Mouse (Mus musculus) neural tube, embryonic 13.5 days (tissue): ENCODE data around the gene Odf4. TPM values are rescaled to one million over a fixed set of nuclear protein-coding genes. Genes with fewer than 3 reads are reported as not detected.
"Not testable (repeated sequence)": the region's sequence is repeated elsewhere in the genome, so short reads cannot be mapped to it uniquely, and the experiment has no call there.

Source experiments
- ATAC-seq: fragments of 200-750 bp; cut with Nextera tagmentation; 2 replicates; pipeline ENCODE4 v1.8.0; 2017; ENCODE audit warnings: low read depth, mild to moderate bottlenecking, moderate TSS enrichment, moderate library complexity
- H3K27ac ChIP-seq: fragments of 300-500 bp; sonication (generic); replicated peaks from 2 replicates; pipeline ENCODE4 v1.5.1; 2015; ENCODE audit warnings: moderate library complexity, mild to moderate bottlenecking, inconsistent platforms
- H3K27me3 ChIP-seq: fragments of 300-500 bp; sonication (generic); 2 replicates; pipeline ENCODE4 v1.6.1; 2015; ENCODE audit warnings: mild to moderate bottlenecking, inconsistent platforms
- H3K36me3 ChIP-seq: fragments of 300-500 bp; sonication (generic); 2 replicates; pipeline ENCODE4 v1.6.1; 2015; ENCODE audit warnings: mild to moderate bottlenecking, inconsistent platforms
- H3K4me1 ChIP-seq: fragments of 300-500 bp; sonication (generic); replicated peaks from 2 replicates; pipeline ENCODE4 v1.6.1; 2015; ENCODE audit warnings: inconsistent platforms
- H3K4me2 ChIP-seq: fragments of 300-500 bp; sonication (generic); 2 replicates; pipeline ENCODE4 v1.6.1; 2015; ENCODE audit warnings: inconsistent platforms, mild to moderate bottlenecking, moderate library complexity
- H3K4me3 ChIP-seq: fragments of 300-500 bp; sonication (generic); 2 replicates; pipeline ENCODE4 v1.5.1; 2015; ENCODE audit warnings: mild to moderate bottlenecking, inconsistent platforms
- H3K9ac ChIP-seq: fragments of 300-500 bp; sonication (generic); 2 replicates; pipeline ENCODE4 v1.6.1; 2015; ENCODE audit warnings: moderate library complexity, mild to moderate bottlenecking, inconsistent platforms
- H3K9me3 ChIP-seq: fragments of 300-500 bp; sonication (generic); 2 replicates; pipeline ENCODE4 v1.6.1; 2016; ENCODE audit warnings: inconsistent platforms
- WGBS: fragments of 180-500 bp; shearing (Covaris S2); methylation state at CpG from one replicate; pipeline ENCODE4 v1.1.7; 2015; 5-methylcytosine and 5-hydroxymethylcytosine counted together
- polyA plus RNA-seq: library from polyadenylated mRNA; unstranded; fragments of >200 nt; fragmentation: Nextera tagmentation; extraction: Ambion mirVana; gene quantifications from 2 replicates; pipeline ENCODE4 v1.2.1, GENCODE M21; 2015

The Odf4 gene
- polyA plus RNA-seq, 1 experiment from 2014 or later = 0.40 TPM

DNA sequence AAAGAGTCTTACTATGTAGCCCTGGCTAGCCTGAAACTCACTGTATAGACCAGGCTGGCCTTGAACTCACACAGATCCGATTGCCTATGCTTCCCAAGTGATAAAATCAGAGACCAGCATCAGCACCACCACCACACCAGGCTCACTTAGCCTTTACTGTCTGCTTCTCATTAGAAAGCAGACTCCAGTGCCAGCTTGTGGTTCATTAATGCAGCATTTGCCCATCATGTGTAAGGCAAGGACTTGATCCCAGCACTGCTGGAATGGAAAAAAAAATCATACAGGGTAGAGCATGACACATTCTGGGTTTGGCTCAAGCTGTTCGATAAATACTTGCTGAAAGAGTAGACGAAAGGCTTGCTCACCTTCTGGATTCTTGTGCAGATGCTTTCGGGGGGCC lies 19.1 kb upstream of the Odf4 start:
- 86% methylated on average over 4 of the region's 4 CpGs for WGBS
- H3K9ac ChIP-seq = peak overlapping the region; percentile 73; the same call in 1 of the 2 replicates
- no peak for ATAC-seq
- no peaks in the 10 kb centered on the region for H3K9me3 ChIP-seq
- H3K4me1 ChIP-seq = peaks cover 16% of the 10 kb centered on the region
- peaks cover 13% of the 10 kb centered on the region; the same call in 1 of the 2 replicates for H3K36me3 ChIP-seq
- H3K27ac ChIP-seq = 0 out of 2 replicates have a peak overlapping the region, but pooled peaks have one; percentile 83
- H3K4me3 ChIP-seq = peak overlapping the region; percentile 41
- peaks cover 22% of the 10 kb centered on the region for H3K27me3 ChIP-seq
- H3K4me2 ChIP-seq = peak overlapping the region; percentile 54

DNA sequence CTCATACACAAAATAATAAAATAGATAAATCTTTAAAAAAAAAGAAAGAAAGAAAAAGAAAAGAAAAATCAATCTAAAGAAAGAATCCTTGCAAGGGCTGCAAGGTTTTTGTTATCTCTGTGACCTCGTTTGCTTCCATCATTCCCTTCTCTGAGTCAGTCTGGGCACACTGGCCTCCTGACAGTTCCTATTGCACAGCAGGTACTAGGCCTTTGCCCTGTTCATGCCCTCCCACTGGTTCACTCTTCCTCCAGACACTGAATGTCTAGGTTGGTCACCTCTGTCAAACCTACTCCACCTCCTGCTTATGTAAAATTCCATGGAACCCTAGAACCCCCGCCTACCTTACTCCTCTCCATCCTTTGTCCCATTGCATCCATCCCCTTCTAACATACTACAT lies 18.4 kb upstream of the Odf4 start:
- no peak overlapping the region for H3K27ac ChIP-seq
- ATAC-seq = no peak
- H3K9ac ChIP-seq = no peak overlapping the region
- H3K4me3 ChIP-seq = no peak overlapping the region
- 78% methylated on average over 2 of the region's 2 CpGs for WGBS
- H3K27me3 ChIP-seq = peaks cover 19% of the 10 kb centered on the region
- no peak overlapping the region for H3K4me2 ChIP-seq
- H3K9me3 ChIP-seq = no peaks in the 10 kb centered on the region
- peaks cover 24% of the 10 kb centered on the region for H3K4me1 ChIP-seq
- peaks cover 13% of the 10 kb centered on the region; the same call in 1 of the 2 replicates for H3K36me3 ChIP-seq

DNA sequence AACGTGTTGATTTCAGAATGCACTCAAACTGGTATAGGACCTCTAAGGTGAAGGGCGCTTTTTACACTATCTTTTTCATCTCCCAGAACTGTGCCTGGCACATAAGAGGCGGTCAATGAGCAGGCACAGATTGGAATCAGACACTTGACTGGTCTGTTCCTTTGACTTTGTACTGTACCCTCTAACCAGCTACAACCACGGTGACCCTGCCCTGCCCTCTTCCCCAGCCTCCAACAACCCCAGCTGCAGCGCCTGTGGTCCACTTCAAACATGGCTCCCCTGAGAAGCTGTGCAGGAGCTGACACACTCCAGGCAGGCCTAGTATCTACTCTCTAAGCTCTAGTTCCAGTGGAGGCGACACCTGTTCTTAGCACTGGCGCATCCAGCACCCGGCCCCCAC lies 15.8 kb upstream of the Odf4 start:
- WGBS = 88% methylated on average over 8 of the region's 8 CpGs
- H3K9ac ChIP-seq = no peak overlapping the region
- no peak overlapping the region for H3K4me2 ChIP-seq
- no peaks in the 10 kb centered on the region for H3K9me3 ChIP-seq
- no peak for ATAC-seq
- H3K27me3 ChIP-seq = peaks cover 14% of the 10 kb centered on the region
- peaks cover 13% of the 10 kb centered on the region; the same call in 1 of the 2 replicates for H3K36me3 ChIP-seq
- peaks cover 31% of the 10 kb centered on the region for H3K4me1 ChIP-seq
- no peak overlapping the region for H3K4me3 ChIP-seq
- H3K27ac ChIP-seq = no peak overlapping the region

DNA sequence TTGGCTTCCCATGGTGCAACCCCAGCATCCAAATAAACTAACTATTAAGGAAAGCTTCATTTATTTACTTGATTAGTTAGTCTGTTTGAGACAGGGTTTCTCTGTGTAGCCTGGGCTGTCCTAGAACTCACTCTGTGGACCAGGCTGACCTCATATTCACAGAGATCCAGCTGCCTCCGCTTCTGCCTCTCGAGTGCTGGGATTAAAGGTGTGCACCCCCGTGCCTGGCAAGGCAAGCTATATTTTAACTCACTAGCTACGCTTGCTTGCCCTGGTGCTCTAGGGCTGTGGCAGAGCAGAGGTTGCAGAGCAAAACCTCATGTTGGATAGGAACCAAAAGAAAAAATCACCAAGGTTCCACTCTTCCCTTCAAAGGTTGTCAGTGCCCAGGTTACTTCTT lies 13.6 kb upstream of the Odf4 start:
- peaks cover 13% of the 10 kb centered on the region; the same call in 1 of the 2 replicates for H3K36me3 ChIP-seq
- H3K27me3 ChIP-seq = no peaks in the 10 kb centered on the region
- H3K27ac ChIP-seq = peak overlapping the region; percentile 83
- H3K4me2 ChIP-seq = peak overlapping the region; percentile 62
- peaks cover 18% of the 10 kb centered on the region for H3K4me1 ChIP-seq
- WGBS = 59% methylated on average over 4 of the region's 4 CpGs
- no peaks in the 10 kb centered on the region for H3K9me3 ChIP-seq
- peak overlapping the region; percentile 74 for H3K9ac ChIP-seq
- no peak for ATAC-seq
- H3K4me3 ChIP-seq = peak overlapping the region; percentile 52

DNA sequence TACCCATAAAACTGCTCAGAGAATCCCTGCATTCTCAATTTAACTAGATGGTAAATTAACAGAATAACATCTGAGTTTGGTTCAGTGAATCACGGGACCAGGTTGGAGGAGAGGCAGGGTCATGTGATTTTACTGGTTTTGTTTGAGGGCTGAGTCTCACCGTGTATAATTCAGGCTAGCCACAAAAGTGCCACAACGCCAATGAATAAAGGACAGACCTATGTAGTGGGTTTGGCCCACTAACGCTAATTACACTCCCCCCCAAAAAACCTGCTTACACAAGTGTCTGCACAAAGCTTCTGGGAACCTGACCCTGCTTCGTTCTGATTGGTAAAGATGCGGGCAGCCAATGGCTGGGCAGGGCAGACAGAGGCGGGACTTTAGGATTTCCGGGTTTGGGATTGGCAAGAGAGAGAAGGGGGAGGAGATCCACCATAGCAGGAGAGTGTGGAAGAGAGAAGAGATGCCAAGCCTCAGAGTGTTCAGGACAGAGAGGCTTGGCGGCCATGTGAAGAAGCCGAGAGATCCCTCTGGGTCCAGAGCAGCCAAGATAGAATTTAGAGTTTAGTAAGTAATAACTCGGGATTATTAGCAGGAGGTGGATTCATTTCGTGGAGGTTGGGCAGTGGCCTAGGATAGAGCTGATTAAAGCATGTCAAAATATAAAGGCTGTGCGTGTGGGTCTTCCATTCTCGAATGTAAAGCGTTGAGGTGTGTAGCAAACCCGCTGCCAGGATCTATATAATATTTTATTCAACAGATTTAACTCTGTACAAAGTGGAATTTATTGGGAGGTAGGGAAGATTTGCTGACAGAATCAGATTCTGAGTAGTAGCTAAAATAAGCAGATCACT lies 12.8 kb upstream of the Odf4 start:
- peak overlapping the region; percentile 83 for H3K27ac ChIP-seq
- ATAC-seq = peak; percentile 99
- H3K36me3 ChIP-seq = peaks cover 10% of the 10 kb centered on the region; the same call in 1 of the 2 replicates
- H3K27me3 ChIP-seq = no peaks in the 10 kb centered on the region
- peak overlapping the region; percentile 52 for H3K4me3 ChIP-seq
- H3K4me1 ChIP-seq = peaks cover 18% of the 10 kb centered on the region
- peak overlapping the region; percentile 74 for H3K9ac ChIP-seq
- H3K9me3 ChIP-seq = no peaks in the 10 kb centered on the region
- WGBS = 3% methylated on average over 16 of the region's 16 CpGs
- H3K4me2 ChIP-seq = peak overlapping the region; percentile 62

DNA sequence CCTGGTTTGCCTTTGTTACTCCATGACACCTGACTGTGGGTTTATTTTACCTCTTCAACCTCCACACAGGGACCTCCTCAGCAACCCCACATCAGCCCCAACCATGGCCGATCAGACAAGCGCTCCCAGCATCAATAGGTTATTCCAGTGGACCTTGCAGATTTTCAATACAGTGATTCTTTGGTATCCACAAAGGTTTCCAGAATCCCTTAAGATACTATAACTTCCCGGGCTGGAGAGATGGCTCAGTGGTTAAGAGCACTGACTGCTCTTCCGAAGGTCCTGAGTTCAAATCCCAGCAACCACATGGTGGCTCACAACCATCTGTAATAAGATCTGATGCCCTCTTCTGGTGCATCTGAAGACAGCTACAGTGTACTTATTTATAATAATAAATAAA lies 10.1 kb upstream of the Odf4 start:
- not testable (repeated sequence) for H3K9ac ChIP-seq, H3K27me3 ChIP-seq, H3K27ac ChIP-seq, H3K9me3 ChIP-seq, H3K4me3 ChIP-seq, H3K36me3 ChIP-seq, H3K4me2 ChIP-seq, ATAC-seq
- peaks cover 18% of the 10 kb centered on the region for H3K4me1 ChIP-seq
- 90% methylated on average over 4 of the region's 4 CpGs for WGBS

DNA sequence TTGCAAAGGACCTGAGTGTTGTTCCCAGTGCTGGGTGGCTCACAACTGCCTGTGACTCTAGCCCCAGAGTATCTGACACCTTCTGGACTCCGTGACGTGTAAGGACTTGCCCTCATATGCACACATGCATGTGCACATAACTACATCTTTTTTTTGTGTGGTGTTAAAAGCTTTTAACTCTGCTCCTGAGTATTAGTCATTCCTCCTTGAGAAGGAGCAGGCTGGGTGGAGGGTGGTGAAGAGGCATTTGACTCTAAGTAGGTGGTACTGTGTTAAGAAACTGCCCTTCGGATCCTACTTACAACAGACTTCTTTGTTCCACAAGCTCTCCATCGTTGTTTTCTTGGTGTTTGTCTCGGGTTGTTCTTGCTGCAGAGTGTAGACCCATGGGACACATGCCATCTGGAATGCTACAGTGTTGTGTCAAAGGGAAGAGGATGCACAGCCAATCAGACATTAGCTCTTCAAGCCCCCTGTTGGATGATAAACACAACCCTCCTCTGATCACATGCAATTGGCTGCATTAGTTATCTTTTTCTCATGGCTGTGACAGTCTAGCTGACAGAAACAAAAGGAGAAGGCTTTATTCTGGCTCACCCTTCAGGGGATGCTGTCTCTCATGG lies 7.1 kb upstream of the Odf4 start:
- WGBS = 69% methylated on average over 5 of the region's 5 CpGs
- Histone ChIP-seq H3K4me1 (peaks cover under 1% of the 10 kb centered on the region; the same call in 1 of the 2 replicates), H3K36me3 (no peaks in the 10 kb centered on the region), H3K9me3 (no peaks in the 10 kb centered on the region), H3K27ac (peak overlapping the region; percentile 50; the same call in 1 of the 2 replicates), H3K4me3 (no peak overlapping the region), H3K4me2 (no peak overlapping the region), H3K9ac (no peak overlapping the region), H3K27me3 (no peaks in the 10 kb centered on the region; the same call in 1 of the 2 replicates)
- no peak for ATAC-seq

DNA sequence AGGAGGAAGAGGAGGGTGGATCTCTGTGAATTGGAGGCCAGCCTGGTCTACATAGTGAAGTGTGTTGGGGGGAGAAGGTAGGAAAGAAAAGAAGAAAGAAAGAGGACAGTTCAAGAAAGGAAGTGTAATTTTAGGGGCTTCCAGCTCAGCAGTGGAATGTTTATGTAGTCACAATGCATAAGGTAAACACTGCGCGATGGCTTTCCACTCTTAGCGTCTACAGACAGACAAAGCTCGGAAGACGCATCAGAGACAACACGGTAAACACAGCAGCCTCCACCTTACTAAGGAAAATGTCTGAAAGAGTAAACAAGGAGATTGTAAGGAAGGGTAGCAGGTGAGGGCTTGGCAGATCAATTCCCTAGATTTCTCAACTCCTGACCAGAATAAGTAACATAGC lies 3.1 kb upstream of the Odf4 start:
- Histone ChIP-seq H3K9ac (no peak overlapping the region), H3K9me3 (no peaks in the 10 kb centered on the region), H3K4me1 (no peaks in the 10 kb centered on the region; the same call in 1 of the 2 replicates), H3K4me2 (no peak overlapping the region), H3K36me3 (no peaks in the 10 kb centered on the region), H3K27ac (no peak overlapping the region), H3K4me3 (no peak overlapping the region), H3K27me3 (no peaks in the 10 kb centered on the region; the same call in 1 of the 2 replicates)
- 85% methylated on average over 6 of the region's 6 CpGs for WGBS
- ATAC-seq = no peak

DNA sequence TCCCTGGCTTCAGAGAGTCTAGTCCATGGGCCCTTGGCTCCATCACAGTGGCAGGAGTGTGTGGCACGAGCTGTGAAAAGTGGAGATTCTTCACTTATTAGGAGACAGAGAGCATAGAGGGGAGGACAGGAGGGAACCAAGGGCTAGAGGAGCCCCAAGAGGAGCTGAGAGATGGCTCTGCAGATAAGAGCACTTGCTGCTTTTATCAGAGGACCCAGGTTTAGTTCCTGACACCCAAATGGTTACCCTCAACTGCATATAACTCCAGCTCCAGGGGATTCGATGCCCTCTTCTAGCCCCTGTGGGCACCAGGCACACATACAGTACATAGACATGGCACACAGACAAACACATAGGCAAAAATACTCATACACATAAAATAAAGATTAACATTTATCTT lies 2.1 kb downstream of the Odf4 start:
- no peaks in the 10 kb centered on the region for H3K27me3 ChIP-seq
- no peak overlapping the region for H3K9ac ChIP-seq
- H3K4me2 ChIP-seq = no peak overlapping the region
- WGBS = 95% methylated on average over 2 of the region's 2 CpGs
- H3K27ac ChIP-seq = no peak overlapping the region
- no peak overlapping the region for H3K4me3 ChIP-seq
- peaks cover 13% of the 10 kb centered on the region for H3K4me1 ChIP-seq
- no peak for ATAC-seq
- H3K9me3 ChIP-seq = no peaks in the 10 kb centered on the region
- no peaks in the 10 kb centered on the region for H3K36me3 ChIP-seq

DNA sequence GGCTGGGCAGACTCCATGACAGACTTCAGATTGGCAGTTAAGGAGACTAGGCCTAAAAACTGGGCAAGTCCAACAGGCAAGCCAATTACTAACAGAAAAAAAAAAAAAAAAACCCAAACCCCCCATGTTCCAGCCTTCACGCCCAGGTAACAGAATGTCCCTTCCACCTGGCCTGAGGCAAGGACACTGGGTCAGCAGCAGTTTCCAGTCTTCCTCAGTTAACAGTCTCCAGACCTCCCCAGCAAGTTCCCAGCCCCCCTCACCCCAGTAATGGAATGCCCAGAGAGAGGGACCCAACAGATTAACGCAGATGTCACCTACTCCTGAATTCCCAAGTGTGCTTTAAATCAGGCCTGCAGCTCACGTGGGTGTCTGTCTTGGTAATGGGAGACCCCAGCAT lies 3.7 kb downstream of the Odf4 start:
- Histone ChIP-seq H3K27me3 (no peaks in the 10 kb centered on the region), H3K9ac (no peak overlapping the region), H3K9me3 (no peaks in the 10 kb centered on the region), H3K36me3 (no peaks in the 10 kb centered on the region), H3K4me3 (no peak overlapping the region), H3K4me1 (peaks cover 13% of the 10 kb centered on the region), H3K27ac (no peak overlapping the region), H3K4me2 (no peak overlapping the region)
- ATAC-seq = no peak
- WGBS = 58% methylated on average over 3 of the region's 3 CpGs

DNA sequence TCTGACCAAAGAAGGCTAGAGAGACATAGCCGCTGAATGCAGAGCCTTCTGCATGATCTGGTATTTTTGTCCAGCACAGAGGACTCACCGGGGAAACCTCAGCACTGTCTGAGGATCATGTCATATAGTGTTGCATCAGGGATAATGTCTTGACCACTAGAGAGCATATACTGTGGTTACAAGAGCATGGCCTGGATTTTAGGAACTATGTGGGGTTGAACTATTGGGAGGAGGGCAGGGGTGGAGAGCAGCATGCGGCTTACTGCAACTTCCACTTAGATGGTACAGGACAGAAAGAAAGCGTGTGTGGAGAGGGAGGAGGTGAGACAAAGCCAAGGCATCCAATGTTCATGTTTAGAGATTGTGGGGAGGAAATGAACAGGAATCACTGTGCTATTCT lies 12.3 kb downstream of the Odf4 start:
- H3K9me3 ChIP-seq = no peaks in the 10 kb centered on the region
- H3K4me1 ChIP-seq = 0 out of 2 replicates have a peak, but pooled peaks cover 3% of the 10 kb centered on the region
- H3K36me3 ChIP-seq = no peaks in the 10 kb centered on the region
- WGBS = 88% methylated on average over 4 of the region's 4 CpGs
- ATAC-seq = no peak
- H3K27me3 ChIP-seq = no peaks in the 10 kb centered on the region
- no peak overlapping the region for H3K4me2 ChIP-seq
- no peak overlapping the region for H3K9ac ChIP-seq
- H3K27ac ChIP-seq = no peak overlapping the region
- H3K4me3 ChIP-seq = no peak overlapping the region

DNA sequence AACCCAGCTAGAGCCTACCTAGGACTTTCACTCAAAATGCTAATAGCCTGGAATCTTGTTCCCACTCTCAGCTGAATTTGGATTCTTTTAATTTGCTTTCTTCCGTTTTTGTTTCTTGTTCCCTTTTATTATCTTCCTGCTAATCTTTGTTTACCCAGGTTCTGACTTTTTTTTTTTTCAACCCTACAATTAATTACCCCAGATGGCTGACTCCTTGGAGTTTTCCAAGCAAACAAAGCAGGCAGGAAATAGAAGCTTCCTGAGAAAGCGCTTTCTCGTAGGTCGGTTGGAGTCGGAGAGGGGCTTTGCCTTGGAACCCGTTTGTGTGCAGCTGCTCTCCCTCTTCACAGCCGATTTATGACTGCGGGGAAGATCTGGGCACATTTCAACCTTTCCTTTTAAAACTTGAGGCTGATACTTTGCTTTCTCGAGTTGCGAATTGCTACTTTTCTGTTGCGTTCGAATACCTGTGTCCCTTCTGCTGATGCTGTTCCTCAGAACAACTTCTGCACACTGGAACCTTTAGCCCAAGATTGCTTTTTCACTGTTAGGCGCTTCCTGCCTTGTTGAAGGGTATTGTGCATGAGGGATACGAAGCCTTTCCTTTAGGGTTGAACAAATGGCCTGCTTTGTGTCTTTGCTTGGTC lies 15.2 kb downstream of the Odf4 start:
- Histone ChIP-seq H3K27me3 (no peaks in the 10 kb centered on the region), H3K4me3 (no peak overlapping the region), H3K27ac (no peak overlapping the region; the same call in none of the 2 replicates), H3K9ac (no peak overlapping the region), H3K9me3 (no peaks in the 10 kb centered on the region), H3K4me2 (no peak overlapping the region), H3K4me1 (0 out of 2 replicates have a peak, but pooled peaks cover 3% of the 10 kb centered on the region), H3K36me3 (peaks cover 10% of the 10 kb centered on the region; the same call in 1 of the 2 replicates)
- 49% methylated on average over 14 of the region's 14 CpGs for WGBS
- no peak for ATAC-seq
